Mouse (Mus musculus): ENCODE results near the gene Wdr63.
A peak's percentile ranks its signal among the peaks of the same experiment; 100 is the strongest.

The Wdr63 gene

GRCm38 (mm10) chr3:146053873-146054272, 54.1 kb downstream of the Wdr63 start:
- no peak for DNase-seq (ENCODE audit: extremely low spot score)

- DNase-seq (ENCODE audit: extremely low spot score), result no peak
Observed at GRCm38 (mm10) chr3:146053082-146053814, 54.7 kb downstream of the Wdr63 start.

- DNase-seq (ENCODE audit: extremely low spot score), result no peak
Observed at GRCm38 (mm10) chr3:146051277-146052007, 56.5 kb downstream of the Wdr63 start.

GRCm38 (mm10) chr3:146049951-146050350, 58.0 kb downstream of the Wdr63 start:
- DNase-seq (ENCODE audit: extremely low spot score), result no peak

GRCm38 (mm10) chr3:146047704-146048207, 60.2 kb downstream of the Wdr63 start:
- DNase-seq (ENCODE audit: extremely low spot score), result peak; percentile 55

- no peak for DNase-seq (ENCODE audit: extremely low spot score)
Observed at GRCm38 (mm10) chr3:146046076-146046475, 61.9 kb downstream of the Wdr63 start.

GRCm38 (mm10) chr3:146044977-146045376, 63.0 kb downstream of the Wdr63 start:
- no peak for DNase-seq (ENCODE audit: extremely low spot score)

- DNase-seq (ENCODE audit: extremely low spot score), result no peak
Observed at GRCm38 (mm10) chr3:146041382-146041781, 66.5 kb downstream of the Wdr63 start.

- DNase-seq (ENCODE audit: extremely low spot score), result no peak
Observed at GRCm38 (mm10) chr3:146039132-146039903, 68.6 kb downstream of the Wdr63 start.

- no peak for DNase-seq (ENCODE audit: extremely low spot score)
Observed at GRCm38 (mm10) chr3:146037906-146038305, 70.0 kb downstream of the Wdr63 start.

GRCm38 (mm10) chr3:146032976-146033375, 75.0 kb downstream of the Wdr63 start:
- DNase-seq (ENCODE audit: extremely low spot score), result no peak

- DNase-seq (ENCODE audit: extremely low spot score), result no peak
Observed at GRCm38 (mm10) chr3:146030255-146030836, 77.6 kb downstream of the Wdr63 start.

GRCm38 (mm10) chr3:146029234-146029633, 78.7 kb downstream of the Wdr63 start:
- DNase-seq (ENCODE audit: extremely low spot score), result no peak

- DNase-seq (ENCODE audit: extremely low spot score), result no peak
Observed at GRCm38 (mm10) chr3:146028406-146028805, 79.5 kb downstream of the Wdr63 start.

- DNase-seq (ENCODE audit: extremely low spot score), result no peak
Observed at GRCm38 (mm10) chr3:146027116-146027515, 80.8 kb downstream of the Wdr63 start.

- DNase-seq (ENCODE audit: extremely low spot score), result no peak
Observed at GRCm38 (mm10) chr3:146025499-146025898, 82.4 kb downstream of the Wdr63 start.

GRCm38 (mm10) chr3:146024746-146025145, 83.2 kb downstream of the Wdr63 start:
- no peak for DNase-seq (ENCODE audit: extremely low spot score)

GRCm38 (mm10) chr3:146022232-146022631, 85.7 kb downstream of the Wdr63 start:
- DNase-seq (ENCODE audit: extremely low spot score), result no peak

- no peak for DNase-seq (ENCODE audit: extremely low spot score)
Observed at GRCm38 (mm10) chr3:146017521-146017920, 90.4 kb downstream of the Wdr63 start.

- DNase-seq (ENCODE audit: extremely low spot score), result no peak
Observed at GRCm38 (mm10) chr3:146016979-146017378, 91.0 kb downstream of the Wdr63 start.

- DNase-seq (ENCODE audit: extremely low spot score), result no peak
Observed at GRCm38 (mm10) chr3:146014321-146014720, 93.6 kb downstream of the Wdr63 start.

- DNase-seq (ENCODE audit: extremely low spot score), result no peak
Observed at GRCm38 (mm10) chr3:146013490-146013889, 94.4 kb downstream of the Wdr63 start.
